Comparison of ENCODE assay signal across 23 mouse cellular contexts in genomic region chr7:112103816-112104215, GRCm38 (mm10).
"Had no signal": no experiment of that assay in that cellular context is flagged by ENCODE, and none has a peak within 500 bp of the region (broad histone marks: within the 10 kb centered on the region; RNA-seq: fewer than 3 reads in every experiment).

No protein-coding gene starts in this region.

- H3K27me3 ChIP-seq: limb, embryonic 13.5 days; liver, embryonic 12.5 days; liver, embryonic 15.5 days; lung, embryonic 15.5 days; midbrain, embryonic 12.5 days; midbrain, embryonic 15.5 days; neural tube, embryonic 12.5 days; neural tube, embryonic 15.5 days had no signal

- ATAC-seq: intestine, embryonic 16.5 days; liver, embryonic 12.5 days; midbrain, embryonic 15.5 days had no signal

- H3K9me3 ChIP-seq: limb, embryonic 10.5 days; limb, embryonic 13.5 days; liver, embryonic 12.5 days; liver, embryonic 15.5 days; lung, embryonic 15.5 days; midbrain, embryonic 12.5 days; midbrain, embryonic 15.5 days; neural tube, embryonic 12.5 days; neural tube, embryonic 15.5 days had no signal

- H3K4me2 ChIP-seq: limb, embryonic 13.5 days; liver, embryonic 12.5 days; liver, embryonic 15.5 days; lung, embryonic 15.5 days; midbrain, embryonic 12.5 days; midbrain, embryonic 15.5 days; neural tube, embryonic 12.5 days; neural tube, embryonic 15.5 days had no signal

- H3K4me3 ChIP-seq: limb, embryonic 10.5 days; limb, embryonic 13.5 days; liver, embryonic 12.5 days; liver, embryonic 15.5 days; lung, embryonic 15.5 days; midbrain, embryonic 12.5 days; midbrain, embryonic 15.5 days; neural tube, embryonic 12.5 days; neural tube, embryonic 15.5 days had no signal

- H3K9ac ChIP-seq: limb, embryonic 13.5 days; liver, embryonic 12.5 days; liver, embryonic 15.5 days; lung, embryonic 15.5 days; midbrain, embryonic 12.5 days; midbrain, embryonic 15.5 days; neural tube, embryonic 12.5 days; neural tube, embryonic 15.5 days had no signal

- H3K4me1 ChIP-seq: limb, embryonic 10.5 days; limb, embryonic 13.5 days; lung, embryonic 15.5 days; midbrain, embryonic 12.5 days; midbrain, embryonic 15.5 days; neural tube, embryonic 12.5 days; neural tube, embryonic 15.5 days had no signal

- H3K27ac ChIP-seq: limb, embryonic 10.5 days; limb, embryonic 13.5 days; liver, embryonic 12.5 days; liver, embryonic 15.5 days; lung, embryonic 15.5 days; midbrain, embryonic 12.5 days; midbrain, embryonic 15.5 days; neural tube, embryonic 12.5 days; neural tube, embryonic 15.5 days had no signal

- DNase-seq: kidney, adult 18-20 months; kidney, adult 9 months; kidney, postnatal 14 days; kidney, postnatal 4 days; liver; lung, adult 18-20 months; lung, postnatal 10 days; lung, postnatal 4 days; right cerebral cortex, adult 18-20 months; right cerebral cortex, postnatal 14 days; right cerebral cortex, postnatal 4 days; thymus, adult 18-20 months; thymus, postnatal 14 days had no signal
